Mouse (Mus musculus) heart, postnatal 10 days (tissue): ENCODE data around the gene Rpl34. TPM values are rescaled to one million over a fixed set of nuclear protein-coding genes. Genes with fewer than 3 reads are reported as not detected.

Experiments
- DNase-seq, 2 experiments: peaks; one replicate each; pipeline ENCODE4 v3.0.0; 2021
- intact Hi-C: fragments of 180-260 bp; cut with DNase I; formaldehyde crosslinking; loops from one replicate; pipeline ENCODE4 v1.15.1; 2025
- total RNA-seq, 2 experiments: library from RNA; stranded (reverse); gene quantifications; 2 replicates each; pipeline ENCODE4 v1.2.3; 2021

Rpl34 gene
- total RNA-seq, 2 experiments from 2014 or later, result 513 to 544 TPM

GRCm38 (mm10) chr3:130677671-130678460, 52.3 kb downstream of the Rpl34 start:
- intact Hi-C loops, result no loop called here
- DNase-seq, result no peak

Other genes with a start within 250 kb of the Rpl34 start
- gene Etnppl, start 113.0 kb downstream of the Rpl34 start, total RNA-seq, result not detected
- 10 to 100 TPM; 66.7 to 70.3 TPM for gene Ostc, start 21.0 kb downstream of the Rpl34 start, total RNA-seq